Mouse (Mus musculus): ENCODE results near the gene Rab11a. TPM values are rescaled to one million over a fixed set of nuclear protein-coding genes. Genes with fewer than 3 reads are reported as not detected.

Gene Rab11a
- polyA plus RNA-seq, 1 experiment from 2014 or later = 680 TPM

GRCm38 (mm10) chr9:64700451-64701311 lies 36.9 kb downstream of the Rab11a start:
- H3K27ac ChIP-seq (ENCODE audit: low read length) = peak overlapping the region; percentile 74
- no peak overlapping the region for H3K9ac ChIP-seq (replicated peaks; ENCODE audit: low read length)
- H3K36me3 ChIP-seq (ENCODE audit: insufficient read depth, low read length) = peaks cover 13% of the 10 kb centered on the region
- H3K4me3 ChIP-seq (ENCODE audit: low read length) = no peak overlapping the region
- no peak overlapping the region for H3K4me2 ChIP-seq (replicated peaks; ENCODE audit: low read depth, low read length)
- peaks cover 29% of the 10 kb centered on the region for H3K4me1 ChIP-seq (ENCODE audit: insufficient read depth, low read length)
- no peaks in the 10 kb centered on the region for H3K9me3 ChIP-seq (ENCODE audit: low read length)
- H3K27me3 ChIP-seq (ENCODE audit: insufficient read depth, low read length) = no peaks in the 10 kb centered on the region
- 72% methylated on average over 4 of the region's 4 CpGs for WGBS
- ATAC-seq (ENCODE audit: low FRiP score, low TSS enrichment) = peak; percentile 54; the same call in 1 of the 2 replicates

- H3K27ac ChIP-seq (ENCODE audit: low read length) = peak overlapping the region; percentile 74; the same call in 1 of the 2 replicates
- WGBS = 94% methylated on average over 1 of the region's 1 CpGs
- peaks cover 29% of the 10 kb centered on the region for H3K4me1 ChIP-seq (ENCODE audit: insufficient read depth, low read length)
- no peak overlapping the region for H3K4me3 ChIP-seq (ENCODE audit: low read length)
- ATAC-seq (ENCODE audit: low FRiP score, low TSS enrichment) = no peak
- peaks cover 18% of the 10 kb centered on the region for H3K36me3 ChIP-seq (ENCODE audit: insufficient read depth, low read length)
- no peak overlapping the region for H3K9ac ChIP-seq (replicated peaks; ENCODE audit: low read length)
- H3K27me3 ChIP-seq (ENCODE audit: insufficient read depth, low read length) = no peaks in the 10 kb centered on the region
- H3K9me3 ChIP-seq (ENCODE audit: low read length) = no peaks in the 10 kb centered on the region
- no peak overlapping the region for H3K4me2 ChIP-seq (replicated peaks; ENCODE audit: low read depth, low read length)
Observed at GRCm38 (mm10) chr9:64698586-64698985, 39.0 kb downstream of the Rab11a start.

GRCm38 (mm10) chr9:64697677-64698076 lies 39.9 kb downstream of the Rab11a start:
- ATAC-seq (ENCODE audit: low FRiP score, low TSS enrichment) = no peak
- WGBS = 84% methylated on average over 5 of the region's 5 CpGs
- Histone ChIP-seq H3K36me3 (ENCODE audit: insufficient read depth, low read length) (peaks cover 20% of the 10 kb centered on the region), H3K4me2 (replicated peaks; ENCODE audit: low read depth, low read length) (no peak overlapping the region), H3K4me1 (ENCODE audit: insufficient read depth, low read length) (peaks cover 29% of the 10 kb centered on the region), H3K4me3 (ENCODE audit: low read length) (no peak overlapping the region), H3K9me3 (ENCODE audit: low read length) (no peaks in the 10 kb centered on the region), H3K27ac (ENCODE audit: low read length) (no peak overlapping the region), H3K9ac (replicated peaks; ENCODE audit: low read length) (no peak overlapping the region), H3K27me3 (ENCODE audit: insufficient read depth, low read length) (no peaks in the 10 kb centered on the region)

- 77% methylated on average over 1 of the region's 1 CpGs for WGBS
- H3K9ac ChIP-seq (replicated peaks; ENCODE audit: low read length) = no peak overlapping the region
- peaks cover 20% of the 10 kb centered on the region for H3K36me3 ChIP-seq (ENCODE audit: insufficient read depth, low read length)
- H3K4me1 ChIP-seq (ENCODE audit: insufficient read depth, low read length) = peaks cover 29% of the 10 kb centered on the region
- no peaks in the 10 kb centered on the region for H3K9me3 ChIP-seq (ENCODE audit: low read length)
- no peak overlapping the region for H3K4me3 ChIP-seq (ENCODE audit: low read length)
- no peaks in the 10 kb centered on the region for H3K27me3 ChIP-seq (ENCODE audit: insufficient read depth, low read length)
- no peak for ATAC-seq (ENCODE audit: low FRiP score, low TSS enrichment)
- no peak overlapping the region for H3K27ac ChIP-seq (ENCODE audit: low read length)
- no peak overlapping the region for H3K4me2 ChIP-seq (replicated peaks; ENCODE audit: low read depth, low read length)
Observed at GRCm38 (mm10) chr9:64697006-64697405, 40.6 kb downstream of the Rab11a start.

GRCm38 (mm10) chr9:64696404-64696803 lies 41.2 kb downstream of the Rab11a start:
- Histone ChIP-seq H3K36me3 (ENCODE audit: insufficient read depth, low read length) (peaks cover 20% of the 10 kb centered on the region), H3K4me2 (replicated peaks; ENCODE audit: low read depth, low read length) (no peak overlapping the region), H3K9me3 (ENCODE audit: low read length) (no peaks in the 10 kb centered on the region), H3K9ac (replicated peaks; ENCODE audit: low read length) (no peak overlapping the region), H3K27ac (ENCODE audit: low read length) (no peak overlapping the region), H3K4me1 (ENCODE audit: insufficient read depth, low read length) (peaks cover 27% of the 10 kb centered on the region), H3K4me3 (ENCODE audit: low read length) (no peak overlapping the region), H3K27me3 (ENCODE audit: insufficient read depth, low read length) (no peaks in the 10 kb centered on the region)
- WGBS = 73% methylated on average over 4 of the region's 4 CpGs
- ATAC-seq (ENCODE audit: low FRiP score, low TSS enrichment) = no peak

- Histone ChIP-seq H3K9me3 (ENCODE audit: low read length) (no peaks in the 10 kb centered on the region), H3K4me2 (replicated peaks; ENCODE audit: low read depth, low read length) (no peak overlapping the region), H3K4me1 (ENCODE audit: insufficient read depth, low read length) (peaks cover 20% of the 10 kb centered on the region), H3K4me3 (ENCODE audit: low read length) (no peak overlapping the region), H3K27me3 (ENCODE audit: insufficient read depth, low read length) (no peaks in the 10 kb centered on the region), H3K9ac (replicated peaks; ENCODE audit: low read length) (no peak overlapping the region), H3K27ac (ENCODE audit: low read length) (no peak overlapping the region), H3K36me3 (ENCODE audit: insufficient read depth, low read length) (peaks cover 20% of the 10 kb centered on the region)
- ATAC-seq (ENCODE audit: low FRiP score, low TSS enrichment) = no peak
- WGBS = 92% methylated on average over 1 of the region's 1 CpGs
Observed at GRCm38 (mm10) chr9:64695266-64695665, 42.3 kb downstream of the Rab11a start.

GRCm38 (mm10) chr9:64693094-64693493 lies 44.5 kb downstream of the Rab11a start:
- WGBS = 43% methylated on average over 2 of the region's 2 CpGs
- H3K4me1 ChIP-seq (ENCODE audit: insufficient read depth, low read length) = peaks cover 12% of the 10 kb centered on the region

GRCm38 (mm10) chr9:64691176-64691575 lies 46.4 kb downstream of the Rab11a start:
- no peak overlapping the region for H3K4me3 ChIP-seq (ENCODE audit: low read length)
- WGBS = 6% methylated on average over 7 of the region's 7 CpGs
- H3K9ac ChIP-seq (replicated peaks; ENCODE audit: low read length) = no peak overlapping the region
- peaks cover 17% of the 10 kb centered on the region for H3K4me1 ChIP-seq (ENCODE audit: insufficient read depth, low read length)
- no peaks in the 10 kb centered on the region for H3K27me3 ChIP-seq (ENCODE audit: insufficient read depth, low read length)
- ATAC-seq (ENCODE audit: low FRiP score, low TSS enrichment) = peak; percentile 57
- no peak overlapping the region for H3K27ac ChIP-seq (ENCODE audit: low read length)
- H3K36me3 ChIP-seq (ENCODE audit: insufficient read depth, low read length) = peaks cover 8% of the 10 kb centered on the region; the same call in 1 of the 2 replicates
- H3K4me2 ChIP-seq (replicated peaks; ENCODE audit: low read depth, low read length) = no peak overlapping the region
- no peaks in the 10 kb centered on the region for H3K9me3 ChIP-seq (ENCODE audit: low read length)

More at GRCm38 (mm10) chr9:64693094-64693493, 44.5 kb downstream of the Rab11a start:
- no peak overlapping the region for H3K27ac ChIP-seq (ENCODE audit: low read length)
- no peaks in the 10 kb centered on the region for H3K27me3 ChIP-seq (ENCODE audit: insufficient read depth, low read length)
- H3K9me3 ChIP-seq (ENCODE audit: low read length) = no peaks in the 10 kb centered on the region
- no peak overlapping the region for H3K9ac ChIP-seq (replicated peaks; ENCODE audit: low read length)
- no peak overlapping the region for H3K4me2 ChIP-seq (replicated peaks; ENCODE audit: low read depth, low read length)
- no peak overlapping the region for H3K4me3 ChIP-seq (ENCODE audit: low read length)
- ATAC-seq (ENCODE audit: low FRiP score, low TSS enrichment) = no peak
- peaks cover 20% of the 10 kb centered on the region for H3K36me3 ChIP-seq (ENCODE audit: insufficient read depth, low read length)

- 0 out of 2 replicates have a peak, but pooled peaks have one; percentile 7 for ATAC-seq (ENCODE audit: low FRiP score, low TSS enrichment)
- Histone ChIP-seq H3K4me2 (replicated peaks; ENCODE audit: low read depth, low read length) (no peak overlapping the region), H3K4me3 (ENCODE audit: low read length) (no peak overlapping the region), H3K9me3 (ENCODE audit: low read length) (no peaks in the 10 kb centered on the region), H3K27ac (ENCODE audit: low read length) (no peak overlapping the region), H3K27me3 (ENCODE audit: insufficient read depth, low read length) (no peaks in the 10 kb centered on the region), H3K9ac (replicated peaks; ENCODE audit: low read length) (no peak overlapping the region), H3K4me1 (ENCODE audit: insufficient read depth, low read length) (peaks cover 17% of the 10 kb centered on the region), H3K36me3 (ENCODE audit: insufficient read depth, low read length) (peaks cover 8% of the 10 kb centered on the region; the same call in 1 of the 2 replicates)
- WGBS = 82% methylated on average over 2 of the region's 2 CpGs
Observed at GRCm38 (mm10) chr9:64690771-64691170, 46.8 kb downstream of the Rab11a start.

- peaks cover 17% of the 10 kb centered on the region for H3K4me1 ChIP-seq (ENCODE audit: insufficient read depth, low read length)
- H3K27me3 ChIP-seq (ENCODE audit: insufficient read depth, low read length) = no peaks in the 10 kb centered on the region
- H3K4me3 ChIP-seq (ENCODE audit: low read length) = no peak overlapping the region
- no peak overlapping the region for H3K4me2 ChIP-seq (replicated peaks; ENCODE audit: low read depth, low read length)
- ATAC-seq (ENCODE audit: low FRiP score, low TSS enrichment) = no peak
- 40% methylated on average over 1 of the region's 1 CpGs for WGBS
- no peak overlapping the region for H3K9ac ChIP-seq (replicated peaks; ENCODE audit: low read length)
- peak overlapping the region; percentile 52 for H3K27ac ChIP-seq (ENCODE audit: low read length)
- no peaks in the 10 kb centered on the region for H3K36me3 ChIP-seq (ENCODE audit: insufficient read depth, low read length)
- H3K9me3 ChIP-seq (ENCODE audit: low read length) = no peaks in the 10 kb centered on the region
Observed at GRCm38 (mm10) chr9:64688015-64688394, 49.6 kb downstream of the Rab11a start.

Data from kidney, embryonic 16.5 days (tissue).